Mouse (Mus musculus) G1E (cell line): ENCODE data around the gene Cog3. TPM values are rescaled to one million over a fixed set of nuclear protein-coding genes. Genes with fewer than 3 reads are reported as not detected.
"Not testable (repeated sequence)": the region's sequence is repeated elsewhere in the genome, so short reads cannot be mapped to it uniquely, and the experiment has no call there.

ENCODE experiments used
- ATAC-seq: 2 replicates; pipeline ENCODE4 v1.8.0; 2016; ENCODE audit warnings: mild to moderate bottlenecking; ENCODE audit not compliant: insufficient number of reproducible peaks, poor library complexity, low FRiP score, severe bottlenecking; ENCODE audit errors: extremely low read depth
- DNase-seq: peaks from one replicate; pipeline ENCODE4 v3.0.0; 2012; ENCODE audit warnings: low spot score
- H3K27me3 ChIP-seq: 2 replicates; pipeline ENCODE4 v1.6.1; 2012; ENCODE audit warnings: mild to moderate bottlenecking, low read length, inconsistent platforms; ENCODE audit not compliant: insufficient read depth
- H3K36me3 ChIP-seq: replicated peaks from 2 replicates; pipeline ENCODE3; 2012; ENCODE audit warnings: mild to moderate bottlenecking, inconsistent platforms
- H3K4me1 ChIP-seq: 2 replicates; pipeline ENCODE4 v1.6.1; 2012; ENCODE audit warnings: low read depth, low read length, inconsistent platforms, mixed read lengths; ENCODE audit not compliant: insufficient read depth
- H3K4me3 ChIP-seq: 2 replicates; pipeline ENCODE4 v1.5.1; 2012; ENCODE audit warnings: low read depth, mild to moderate bottlenecking, inconsistent platforms, low read length, moderate library complexity, mixed read lengths
- H3K9me3 ChIP-seq: replicated peaks from 2 replicates; pipeline ENCODE4 v1.6.1; 2012; ENCODE audit warnings: inconsistent platforms
- CTCF ChIP-seq: IDR thresholded peaks from 2 replicates; pipeline ENCODE4 v1.5.1; 2012; ENCODE audit warnings: low read depth, low read length, inconsistent platforms, mixed read lengths
- GATA1 ChIP-seq: IDR thresholded peaks from 2 replicates; pipeline ENCODE4 v1.6.1; 2012; ENCODE audit warnings: borderline replicate concordance, low read length, inconsistent platforms, mixed read lengths
- GATA2 ChIP-seq: IDR thresholded peaks from 2 replicates; pipeline ENCODE4 v1.6.1; 2012; ENCODE audit warnings: low read depth, low read length, inconsistent platforms, borderline replicate concordance
- POLR2AphosphoS5 ChIP-seq: IDR thresholded peaks from 2 replicates; pipeline ENCODE4 v1.6.1; 2012; ENCODE audit warnings: low read depth, low read length, inconsistent platforms; ENCODE audit not compliant: insufficient replicate concordance
- TAL1 ChIP-seq: conservative IDR thresholded peaks from 2 replicates; pipeline ENCODE4 v1.6.1; 2012; ENCODE audit warnings: low read depth, low read length, inconsistent platforms, mixed read lengths
- polyA plus RNA-seq: library from polyadenylated mRNA; stranded (reverse); fragments of >175 nt; gene quantifications from 2 replicates; pipeline ENCODE4 v1.2.3, GENCODE M21; 2012
- total RNA-seq, 2 experiments: library from RNA; stranded (forward) in 1 of 2; stranded (reverse) in 1 of 2; fragments of 200-1000 nt in 1 of 2; fragments of >200 nt in 1 of 2; fragmentation: Nextera tagmentation in 1 of 2; gene quantifications; 2 replicates each; pipeline ENCODE4 v1.2.3; 2014 to 2017

Gene Cog3
- total and polyA plus RNA-seq, 3 experiments = 6.2 to 34.8 (median 34.1) TPM

DNA sequence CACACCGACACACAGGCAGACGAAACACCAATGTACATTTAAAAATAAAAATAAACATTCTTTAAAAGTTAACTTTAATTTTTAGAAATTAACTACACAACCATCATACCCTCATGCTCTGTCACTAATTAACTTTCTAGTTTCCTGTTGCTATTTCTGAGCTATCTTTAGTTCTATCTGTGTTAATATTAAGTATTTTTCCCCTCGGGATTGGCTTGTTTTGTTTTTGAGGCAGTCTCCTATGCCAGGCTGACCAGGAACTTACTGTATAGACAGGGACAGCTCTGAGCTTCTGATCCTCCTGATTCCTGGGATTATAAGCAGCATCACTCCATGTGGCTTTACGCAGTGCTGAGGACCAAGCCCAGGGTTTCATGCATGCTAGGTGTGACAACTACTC is 25.6 kb upstream of the Cog3 start:
- Histone ChIP-seq H3K4me1 (peaks cover 11% of the 10 kb centered on the region; the same call in 1 of the 2 replicates), H3K9me3 (no peaks in the 10 kb centered on the region), H3K4me3 (no peak overlapping the region), H3K27me3 (no peaks in the 10 kb centered on the region), H3K36me3 (peaks cover 83% of the 10 kb centered on the region)
- no peak for DNase-seq
- TF ChIP-seq CTCF (no peak), POLR2AphosphoS5 (no peak), GATA1 (no peak), TAL1 (no peak), GATA2 (no peak)
- ATAC-seq = no peak

DNA sequence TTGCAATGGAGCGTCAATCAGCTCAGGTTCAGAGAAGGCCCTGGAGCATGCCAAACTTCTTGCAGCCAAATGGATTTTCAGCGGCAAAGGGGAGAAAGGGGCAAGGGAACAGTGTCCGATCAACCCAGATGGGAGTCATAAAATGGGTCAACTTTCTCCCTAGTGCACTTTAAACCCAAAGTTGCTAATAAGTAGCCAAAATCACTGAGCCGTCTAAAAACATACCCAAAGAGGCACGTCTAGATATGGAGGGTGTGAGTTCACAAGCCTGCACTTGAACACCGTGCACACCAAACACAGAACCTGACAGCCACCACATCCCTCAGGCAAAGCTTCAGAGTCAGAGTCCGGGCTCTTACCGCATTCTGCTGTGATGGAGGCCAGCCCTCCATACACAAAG is 22.3 kb upstream of the Cog3 start:
- DNase-seq (no peak), ATAC-seq (no peak)
- no peaks in the 10 kb centered on the region for H3K9me3 ChIP-seq
- H3K4me3 ChIP-seq = no peak overlapping the region
- peaks cover 12% of the 10 kb centered on the region; the same call in 1 of the 2 replicates for H3K4me1 ChIP-seq
- no peak for TF ChIP-seq GATA2
- TF ChIP-seq CTCF = no peak
- no peak for TF ChIP-seq POLR2AphosphoS5
- no peak for TF ChIP-seq TAL1
- TF ChIP-seq GATA1 = no peak
- H3K36me3 ChIP-seq = peaks cover 95% of the 10 kb centered on the region
- H3K27me3 ChIP-seq = no peaks in the 10 kb centered on the region

DNA sequence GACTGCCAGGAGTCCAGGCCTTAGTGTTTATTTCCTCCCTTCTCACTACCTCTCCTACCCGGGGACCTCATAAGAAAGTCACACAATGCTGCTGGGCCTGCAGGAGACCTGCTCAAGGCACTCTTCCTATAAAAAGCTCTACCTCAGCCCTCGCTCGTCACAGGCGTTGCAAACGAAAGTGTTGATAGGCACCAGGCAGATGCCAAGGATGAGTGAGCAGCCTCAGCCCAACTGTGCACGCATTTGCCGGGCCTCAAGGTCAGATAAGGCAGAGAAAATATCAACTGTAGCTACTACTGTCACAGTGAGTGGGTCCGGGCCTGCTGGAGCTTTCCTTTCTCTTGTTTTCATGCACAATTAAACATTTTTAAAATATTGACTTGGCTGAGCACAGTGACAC is 19.1 kb upstream of the Cog3 start:
- Histone ChIP-seq H3K4me1 (peaks cover 12% of the 10 kb centered on the region; the same call in 1 of the 2 replicates), H3K4me3 (no peak overlapping the region), H3K9me3 (no peaks in the 10 kb centered on the region), H3K36me3 (peaks cover 98% of the 10 kb centered on the region), H3K27me3 (no peaks in the 10 kb centered on the region)
- no peak for ATAC-seq
- TF ChIP-seq GATA2 (no peak), CTCF (no peak), POLR2AphosphoS5 (no peak), GATA1 (no peak), TAL1 (no peak)
- DNase-seq = no peak

DNA sequence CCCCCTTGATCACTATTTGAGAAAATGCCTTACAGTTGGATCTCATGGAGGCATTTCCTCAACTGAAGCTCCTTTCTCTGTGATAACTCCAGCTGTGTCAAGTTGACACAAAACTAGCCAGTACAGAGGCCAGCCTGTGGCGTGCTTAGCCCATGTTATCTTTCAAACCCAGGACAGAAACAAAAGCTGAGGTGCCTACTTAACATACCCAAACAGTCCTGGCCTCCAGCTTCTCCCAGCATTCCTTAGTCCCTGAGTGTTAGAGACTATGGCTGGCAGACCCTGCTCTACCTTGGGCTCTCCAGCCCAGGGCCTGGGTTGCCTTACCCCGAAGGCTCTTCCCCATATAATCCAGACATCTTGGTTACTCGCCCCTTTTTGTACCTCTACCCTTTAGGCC is 18.1 kb upstream of the Cog3 start:
- DNase-seq, H3K4me1 ChIP-seq, ATAC-seq, H3K9me3 ChIP-seq, H3K27me3 ChIP-seq, H3K4me3 ChIP-seq: not testable (repeated sequence)
- peaks cover 99% of the 10 kb centered on the region for H3K36me3 ChIP-seq

DNA sequence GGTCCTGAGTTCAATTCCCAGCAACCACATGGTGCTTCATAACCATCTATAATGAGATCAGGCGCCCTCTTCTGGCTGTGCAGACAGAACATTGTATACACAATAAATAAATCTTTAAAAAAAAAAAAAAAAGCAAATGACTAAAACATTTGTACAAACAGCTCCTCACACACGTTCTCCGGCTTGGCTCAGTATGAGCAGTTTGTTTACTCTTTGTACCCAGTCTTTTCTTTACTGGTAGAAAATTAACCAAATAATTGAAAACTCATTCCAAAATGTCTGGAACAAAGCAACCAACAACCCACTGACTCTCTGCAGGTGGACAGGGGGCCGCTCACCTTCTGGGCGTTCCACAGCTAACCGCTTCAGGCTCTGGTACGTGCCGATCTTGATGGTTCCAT is 16.8 kb upstream of the Cog3 start:
- no peaks in the 10 kb centered on the region for H3K9me3 ChIP-seq
- H3K4me3 ChIP-seq = no peak overlapping the region
- peaks cover 6% of the 10 kb centered on the region; the same call in 1 of the 2 replicates for H3K4me1 ChIP-seq
- no peak for ATAC-seq
- TF ChIP-seq POLR2AphosphoS5 = no peak
- no peak for TF ChIP-seq CTCF
- no peak for DNase-seq
- no peaks in the 10 kb centered on the region for H3K27me3 ChIP-seq
- peaks cover 97% of the 10 kb centered on the region for H3K36me3 ChIP-seq

DNA sequence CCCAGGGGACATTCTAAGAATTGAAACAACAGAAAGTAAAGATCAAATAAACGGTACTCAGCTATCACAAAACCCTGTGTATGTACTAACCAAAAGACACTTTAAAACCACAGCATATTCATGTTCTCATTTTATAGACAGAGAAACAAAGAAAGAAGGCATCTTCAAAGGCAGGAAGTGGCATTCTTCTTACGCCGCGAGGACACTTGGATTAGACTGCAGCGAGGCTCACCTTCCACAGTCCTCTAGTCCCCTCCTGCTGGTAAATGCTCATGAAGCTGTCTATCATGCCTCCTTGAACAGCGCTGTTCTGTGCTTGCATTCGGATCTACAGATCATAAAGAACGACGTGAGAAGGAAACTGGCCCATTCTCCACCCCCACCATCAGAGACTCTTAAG is 15.0 kb upstream of the Cog3 start:
- DNase-seq = no peak
- no peak for ATAC-seq

DNA sequence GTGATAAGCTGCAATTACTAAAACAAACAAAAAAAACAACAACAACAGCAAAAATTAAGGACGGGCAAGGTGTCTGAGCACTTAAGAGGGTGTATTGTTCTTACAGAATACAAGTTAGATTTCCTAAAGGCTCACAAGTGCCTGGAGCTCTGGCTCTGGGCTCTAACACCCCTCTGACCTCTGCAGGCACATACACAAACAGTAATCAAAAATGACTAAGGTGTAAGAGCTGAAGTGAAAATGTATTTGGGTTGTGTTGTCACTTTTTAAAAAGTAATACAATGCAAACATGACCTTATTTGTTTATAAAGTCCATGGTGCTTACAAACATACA is 13.9 kb upstream of the Cog3 start:
- Histone ChIP-seq H3K9me3 (no peaks in the 10 kb centered on the region), H3K27me3 (no peaks in the 10 kb centered on the region), H3K4me3 (no peak overlapping the region), H3K36me3 (peaks cover 91% of the 10 kb centered on the region), H3K4me1 (peaks cover 4% of the 10 kb centered on the region; the same call in 1 of the 2 replicates)
- ATAC-seq (no peak), DNase-seq (no peak)
- no peak for TF ChIP-seq TAL1

More for the DNA sequence above, 15.0 kb upstream of the Cog3 start:
- peaks cover 6% of the 10 kb centered on the region; the same call in 1 of the 2 replicates for H3K4me1 ChIP-seq
- TF ChIP-seq GATA2 = no peak
- no peak for TF ChIP-seq CTCF
- TF ChIP-seq TAL1 = no peak
- TF ChIP-seq POLR2AphosphoS5 = no peak
- no peak for TF ChIP-seq GATA1
- peaks cover 91% of the 10 kb centered on the region for H3K36me3 ChIP-seq
- H3K27me3 ChIP-seq = no peaks in the 10 kb centered on the region
- H3K4me3 ChIP-seq = no peak overlapping the region
- H3K9me3 ChIP-seq = no peaks in the 10 kb centered on the region
